Mouse (Mus musculus): ENCODE measurements around the gene Paqr6.

Paqr6 gene

GRCm38 (mm10) chr3:88364337-88364736 lies at the start of gene Paqr6:
Paqr6 (plus strand) TSS chr3:88364584.
- peak; percentile 74 for DNase-seq

- peak; percentile 81 for DNase-seq
Measured at GRCm38 (mm10) chr3:88324951-88325405, 39.4 kb upstream of the Paqr6 start, which contains the start of gene Glmp. Glmp (plus strand) TSS chr3:88325023.

- DNase-seq = no peak
Measured at GRCm38 (mm10) chr3:88328956-88329355, 35.4 kb upstream of the Paqr6 start.

- peak; percentile 66 for DNase-seq
Measured at GRCm38 (mm10) chr3:88331282-88331681, 33.1 kb upstream of the Paqr6 start.

GRCm38 (mm10) chr3:88334029-88334658 lies 30.2 kb upstream of the Paqr6 start:
- DNase-seq = peak; percentile 59

- no peak for DNase-seq
Measured at GRCm38 (mm10) chr3:88334902-88335435, 29.4 kb upstream of the Paqr6 start.

GRCm38 (mm10) chr3:88335436-88336053 lies 28.8 kb upstream of the Paqr6 start:
- DNase-seq = peak; percentile 48

GRCm38 (mm10) chr3:88336058-88337013 lies 28.0 kb upstream of the Paqr6 start, which contains the start of the genes Tmem79 and Smg5:
Tmem79 (minus strand) TSS chr3:88336148.
Smg5 (plus strand) TSS chr3:88336260.
- peak; percentile 97 for DNase-seq

- peak; percentile 21 for DNase-seq
Measured at GRCm38 (mm10) chr3:88337367-88338020, 26.9 kb upstream of the Paqr6 start.

GRCm38 (mm10) chr3:88338316-88338715 lies 26.1 kb upstream of the Paqr6 start:
- no peak for DNase-seq

GRCm38 (mm10) chr3:88339006-88339405 lies 25.4 kb upstream of the Paqr6 start:
- no peak for DNase-seq

GRCm38 (mm10) chr3:88350732-88351131 lies 13.7 kb upstream of the Paqr6 start:
- no peak for DNase-seq

- no peak for DNase-seq
Measured at GRCm38 (mm10) chr3:88352907-88353306, 11.5 kb upstream of the Paqr6 start.

- DNase-seq = peak; percentile 54
Measured at GRCm38 (mm10) chr3:88354396-88355165, 9.8 kb upstream of the Paqr6 start.

GRCm38 (mm10) chr3:88359584-88359983 lies 4.8 kb upstream of the Paqr6 start:
- no peak for DNase-seq

GRCm38 (mm10) chr3:88359989-88360388 lies 4.4 kb upstream of the Paqr6 start:
- no peak for DNase-seq

GRCm38 (mm10) chr3:88361096-88361495 lies 3.3 kb upstream of the Paqr6 start:
- DNase-seq = no peak

GRCm38 (mm10) chr3:88361612-88362313 lies 2.6 kb upstream of the Paqr6 start:
- no peak for DNase-seq

- no peak for DNase-seq
Measured at GRCm38 (mm10) chr3:88363700-88364099, 684 bp upstream of the Paqr6 start.

- no peak for DNase-seq
Measured at GRCm38 (mm10) chr3:88365705-88366361, 1.4 kb downstream of the Paqr6 start.

All from kidney, adult 9 months (tissue).